Mouse (Mus musculus) midbrain, embryonic 12.5 days (tissue): Measurements from ENCODE around the gene Chsy1. TPM values are rescaled to one million over a fixed set of nuclear protein-coding genes. Genes with fewer than 3 reads are reported as not detected.

ENCODE experiments used
- ATAC-seq: fragments of 200-750 bp; cut with Nextera tagmentation; 2 replicates; pipeline ENCODE4 v1.8.0; 2017; ENCODE audit warnings: low read depth, moderate TSS enrichment, moderate library complexity; ENCODE audit not compliant: low FRiP score
- H3K27ac ChIP-seq: fragments of 300-500 bp; sonication (generic); replicated peaks from 2 replicates; pipeline ENCODE4 v1.5.1; 2016; ENCODE audit warnings: mild to moderate bottlenecking
- H3K27me3 ChIP-seq: fragments of 300-500 bp; sonication (generic); 2 replicates; pipeline ENCODE4 v1.6.1; 2016; ENCODE audit warnings: mild to moderate bottlenecking
- H3K36me3 ChIP-seq: fragments of 300-500 bp; sonication (generic); 2 replicates; pipeline ENCODE4 v1.6.1; 2016
- H3K4me1 ChIP-seq: fragments of 300-500 bp; sonication (generic); 2 replicates; pipeline ENCODE4 v1.6.1; 2016
- H3K4me2 ChIP-seq: fragments of 300-500 bp; sonication (generic); replicated peaks from 2 replicates; pipeline ENCODE4 v1.6.1; 2016; ENCODE audit warnings: mild to moderate bottlenecking, moderate library complexity
- H3K4me3 ChIP-seq: fragments of 300-500 bp; sonication (generic); 2 replicates; pipeline ENCODE4 v1.5.1; 2016; ENCODE audit warnings: mild to moderate bottlenecking
- H3K9ac ChIP-seq: fragments of 300-500 bp; sonication (generic); replicated peaks from 2 replicates; pipeline ENCODE4 v1.6.1; 2016; ENCODE audit warnings: mild to moderate bottlenecking, moderate library complexity
- H3K9me3 ChIP-seq: fragments of 300-500 bp; sonication (generic); 2 replicates; pipeline ENCODE4 v1.6.1; 2016; ENCODE audit warnings: mild to moderate bottlenecking
- WGBS: fragments of 180-500 bp; shearing (Covaris S2); methylation state at CpG from one replicate; pipeline ENCODE4 v1.1.7; 2016; 5-methylcytosine and 5-hydroxymethylcytosine counted together
- polyA plus RNA-seq: library from polyadenylated mRNA; unstranded; fragments of >200 nt; fragmentation: Nextera tagmentation; extraction: Ambion mirVana; gene quantifications from 2 replicates; pipeline ENCODE4 v1.2.1, GENCODE M21; 2016

The Chsy1 gene
- polyA plus RNA-seq, 1 experiment from 2014 or later: 13.2 TPM

DNA sequence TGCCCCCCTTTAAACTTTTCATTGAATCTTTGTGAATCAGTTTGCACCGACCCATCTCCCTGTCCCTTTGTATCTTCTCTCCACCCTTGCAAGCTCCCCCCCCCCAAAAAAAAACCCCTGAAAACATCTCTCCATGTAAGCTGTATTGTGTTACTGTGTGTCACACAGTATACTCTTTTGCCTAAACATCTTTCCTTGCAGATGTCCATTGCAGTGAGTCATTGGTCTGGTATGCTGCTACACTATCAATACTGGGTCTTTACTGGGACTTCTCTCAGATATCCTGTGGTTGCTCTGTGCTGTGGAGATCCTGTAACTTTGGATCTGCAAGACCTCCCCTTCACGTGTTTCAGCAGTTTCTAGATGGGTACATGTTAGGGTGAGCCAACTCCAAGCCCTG, 21.0 kb downstream of the Chsy1 start:
- no peak overlapping the region for H3K9ac ChIP-seq
- ATAC-seq: no peak
- no peaks in the 10 kb centered on the region for H3K27me3 ChIP-seq
- no peak overlapping the region for H3K4me2 ChIP-seq
- H3K27ac ChIP-seq: no peak overlapping the region
- no peaks in the 10 kb centered on the region for H3K9me3 ChIP-seq
- H3K4me3 ChIP-seq: no peak overlapping the region
- peaks cover 21% of the 10 kb centered on the region for H3K4me1 ChIP-seq
- WGBS: 91% methylated on average over 2 of the region's 2 CpGs
- peaks cover 24% of the 10 kb centered on the region for H3K36me3 ChIP-seq

DNA sequence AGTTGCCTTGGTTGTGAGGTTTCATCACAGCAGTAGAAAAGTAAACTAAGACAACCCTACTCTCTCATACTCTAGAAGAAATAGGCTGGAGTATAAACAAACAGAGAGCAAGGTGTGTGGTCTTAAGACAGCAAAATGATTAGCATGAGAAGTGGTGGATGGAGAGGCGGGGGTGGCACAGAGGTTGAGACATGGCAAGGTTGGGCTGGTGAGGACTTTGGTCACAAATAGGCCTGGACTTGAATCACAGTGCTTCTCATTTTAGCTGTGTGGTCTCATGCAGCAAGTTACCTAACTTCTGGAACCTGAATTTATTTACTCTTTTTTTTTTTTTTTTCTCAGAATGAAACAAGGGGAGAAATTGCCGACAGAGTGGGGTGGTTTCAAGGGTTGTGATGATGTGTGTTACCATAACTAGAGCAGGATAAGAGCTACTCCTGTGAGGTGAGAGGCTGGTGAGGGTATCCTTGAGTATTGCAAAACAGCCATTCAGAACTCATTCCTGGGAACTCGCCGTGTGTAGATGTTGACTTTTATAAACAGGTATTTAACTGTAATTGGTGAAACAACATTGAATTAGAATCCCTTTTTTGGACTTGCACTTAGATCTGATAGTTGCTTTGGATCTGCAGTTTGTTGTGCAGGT, 22.6 kb downstream of the Chsy1 start:
- peaks cover 28% of the 10 kb centered on the region for H3K4me1 ChIP-seq
- H3K4me2 ChIP-seq: no peak overlapping the region
- H3K4me3 ChIP-seq: no peak overlapping the region
- H3K27ac ChIP-seq: no peak overlapping the region
- H3K36me3 ChIP-seq: peaks cover 8% of the 10 kb centered on the region; the same call in 1 of the 2 replicates
- no peak overlapping the region for H3K9ac ChIP-seq
- H3K27me3 ChIP-seq: no peaks in the 10 kb centered on the region
- 92% methylated on average over 4 of the region's 4 CpGs for WGBS
- no peaks in the 10 kb centered on the region for H3K9me3 ChIP-seq
- ATAC-seq: no peak

GRCm38 (mm10) chr7:66134154-66134553, 24.8 kb downstream of the Chsy1 start:
- Histone ChIP-seq H3K9ac (no peak overlapping the region), H3K27ac (no peak overlapping the region), H3K4me2 (no peak overlapping the region), H3K9me3 (no peaks in the 10 kb centered on the region), H3K27me3 (no peaks in the 10 kb centered on the region), H3K4me3 (no peak overlapping the region), H3K36me3 (peaks cover 8% of the 10 kb centered on the region; the same call in 1 of the 2 replicates), H3K4me1 (peaks cover 14% of the 10 kb centered on the region)
- 92% methylated on average over 3 of the region's 3 CpGs for WGBS
- ATAC-seq: no peak

- peaks cover 23% of the 10 kb centered on the region for H3K4me1 ChIP-seq
- no peaks in the 10 kb centered on the region for H3K9me3 ChIP-seq
- no peak overlapping the region for H3K4me3 ChIP-seq
- H3K36me3 ChIP-seq: peaks cover 4% of the 10 kb centered on the region; the same call in 1 of the 2 replicates
- H3K4me2 ChIP-seq: no peak overlapping the region
- H3K27ac ChIP-seq: peak overlapping the region; percentile 60
- no peak overlapping the region for H3K9ac ChIP-seq
- H3K27me3 ChIP-seq: no peaks in the 10 kb centered on the region
- WGBS: 82% methylated on average over 3 of the region's 3 CpGs
- no peak for ATAC-seq
Measured at GRCm38 (mm10) chr7:66135644-66136043, 26.3 kb downstream of the Chsy1 start.

GRCm38 (mm10) chr7:66136187-66136586, 26.9 kb downstream of the Chsy1 start:
- peak overlapping the region; percentile 60 for H3K27ac ChIP-seq
- H3K27me3 ChIP-seq: no peaks in the 10 kb centered on the region
- H3K9ac ChIP-seq: no peak overlapping the region
- H3K9me3 ChIP-seq: no peaks in the 10 kb centered on the region
- H3K4me3 ChIP-seq: no peak overlapping the region
- ATAC-seq: no peak
- H3K4me2 ChIP-seq: no peak overlapping the region
- H3K4me1 ChIP-seq: peaks cover 28% of the 10 kb centered on the region
- H3K36me3 ChIP-seq: no peaks in the 10 kb centered on the region

- H3K27ac ChIP-seq: no peak overlapping the region
Measured at GRCm38 (mm10) chr7:66137309-66137708, 28.0 kb downstream of the Chsy1 start.

GRCm38 (mm10) chr7:66138301-66138700, 29.0 kb downstream of the Chsy1 start:
- no peak overlapping the region for H3K4me2 ChIP-seq
- no peaks in the 10 kb centered on the region for H3K9me3 ChIP-seq
- H3K27me3 ChIP-seq: no peaks in the 10 kb centered on the region
- no peaks in the 10 kb centered on the region for H3K36me3 ChIP-seq
- H3K27ac ChIP-seq: no peak overlapping the region
- no peak for ATAC-seq
- no peak overlapping the region for H3K9ac ChIP-seq
- no peak overlapping the region for H3K4me3 ChIP-seq
- WGBS: 80% methylated on average over 4 of the region's 4 CpGs
- peaks cover 31% of the 10 kb centered on the region for H3K4me1 ChIP-seq

More at GRCm38 (mm10) chr7:66137309-66137708, 28.0 kb downstream of the Chsy1 start:
- no peak overlapping the region for H3K4me2 ChIP-seq
- H3K9me3 ChIP-seq: no peaks in the 10 kb centered on the region
- no peaks in the 10 kb centered on the region for H3K27me3 ChIP-seq
- H3K36me3 ChIP-seq: no peaks in the 10 kb centered on the region
- ATAC-seq: no peak
- H3K4me3 ChIP-seq: no peak overlapping the region
- H3K9ac ChIP-seq: no peak overlapping the region
- WGBS: 94% methylated on average over 4 of the region's 4 CpGs
- peaks cover 31% of the 10 kb centered on the region for H3K4me1 ChIP-seq

GRCm38 (mm10) chr7:66138878-66139277, 29.6 kb downstream of the Chsy1 start:
- H3K27ac ChIP-seq: no peak overlapping the region
- ATAC-seq: no peak
- no peaks in the 10 kb centered on the region for H3K36me3 ChIP-seq
- no peak overlapping the region for H3K4me3 ChIP-seq
- no peaks in the 10 kb centered on the region for H3K9me3 ChIP-seq
- H3K4me1 ChIP-seq: peaks cover 31% of the 10 kb centered on the region
- 91% methylated on average over 5 of the region's 5 CpGs for WGBS
- no peaks in the 10 kb centered on the region for H3K27me3 ChIP-seq
- no peak overlapping the region for H3K9ac ChIP-seq
- H3K4me2 ChIP-seq: no peak overlapping the region

DNA sequence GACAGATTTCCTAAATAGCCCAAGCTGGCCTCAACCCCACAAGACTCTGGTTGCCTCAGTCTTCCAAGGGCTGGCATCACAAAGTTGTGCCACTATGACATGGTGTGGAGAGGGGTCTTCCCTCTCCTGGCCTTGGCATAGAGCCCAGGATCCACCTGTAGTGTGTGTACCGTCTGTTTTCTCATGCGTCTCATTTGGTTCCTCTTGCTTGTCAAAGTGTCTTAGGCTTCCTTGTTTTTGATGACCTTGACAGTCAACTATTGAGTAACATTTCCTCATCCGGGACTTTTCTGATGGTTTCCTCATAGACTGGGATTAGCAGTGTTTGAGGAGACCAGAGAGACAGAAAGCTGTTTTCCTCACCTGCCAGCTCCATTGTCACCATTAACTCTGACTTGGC, 30.8 kb downstream of the Chsy1 start:
- Histone ChIP-seq H3K36me3 (no peaks in the 10 kb centered on the region), H3K9ac (no peak overlapping the region), H3K27ac (0 out of 2 replicates have a peak overlapping the region, but pooled peaks have one; percentile 58), H3K4me2 (no peak overlapping the region), H3K9me3 (no peaks in the 10 kb centered on the region), H3K27me3 (no peaks in the 10 kb centered on the region), H3K4me1 (peaks cover 30% of the 10 kb centered on the region), H3K4me3 (no peak overlapping the region)
- 80% methylated on average over 3 of the region's 3 CpGs for WGBS
- no peak for ATAC-seq

DNA sequence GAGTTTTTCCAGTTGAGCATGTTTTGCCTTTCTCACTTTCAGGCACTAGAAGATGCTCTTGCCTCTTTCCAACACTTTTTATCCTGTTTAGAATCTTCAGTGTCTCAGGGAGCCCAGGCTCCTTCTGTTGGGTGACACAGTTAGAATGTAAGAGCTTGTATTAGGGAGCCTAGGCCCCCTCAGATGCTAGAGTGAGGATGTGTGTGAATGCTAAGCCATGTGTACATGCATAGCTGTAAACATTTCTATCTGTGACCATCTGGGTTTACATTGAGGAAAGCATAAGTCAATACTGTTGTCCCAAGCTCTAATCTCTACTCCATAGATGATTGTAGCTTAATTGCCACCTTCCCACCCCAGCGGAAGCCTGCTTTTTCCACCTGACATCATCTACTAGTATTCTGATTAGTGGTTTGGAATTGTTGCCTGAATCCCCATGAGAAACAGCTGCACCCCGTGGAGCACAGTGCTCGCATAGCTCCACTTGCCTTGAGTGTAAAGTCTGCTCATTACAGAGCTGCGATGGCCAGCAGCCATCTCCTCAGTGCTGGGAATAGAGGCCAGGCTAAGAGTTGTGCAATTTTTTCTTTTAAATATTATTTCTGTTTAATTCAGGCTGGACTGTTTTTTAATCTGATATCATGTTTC, 31.7 kb downstream of the Chsy1 start:
- no peaks in the 10 kb centered on the region for H3K9me3 ChIP-seq
- H3K4me2 ChIP-seq: no peak overlapping the region
- peak overlapping the region; percentile 58 for H3K27ac ChIP-seq
- no peaks in the 10 kb centered on the region for H3K27me3 ChIP-seq
- H3K4me3 ChIP-seq: no peak overlapping the region
- H3K9ac ChIP-seq: no peak overlapping the region
- peaks cover 22% of the 10 kb centered on the region for H3K4me1 ChIP-seq
- peak; percentile 66; the same call in 1 of the 2 replicates for ATAC-seq
- H3K36me3 ChIP-seq: no peaks in the 10 kb centered on the region
- WGBS: 61% methylated on average over 4 of the region's 4 CpGs

- 83% methylated on average over 7 of the region's 7 CpGs for WGBS
- ATAC-seq: no peak
- H3K4me1 ChIP-seq: peaks cover 17% of the 10 kb centered on the region
- no peak overlapping the region for H3K27ac ChIP-seq
- no peaks in the 10 kb centered on the region for H3K27me3 ChIP-seq
- H3K9ac ChIP-seq: no peak overlapping the region
- H3K4me3 ChIP-seq: no peak overlapping the region
- H3K4me2 ChIP-seq: no peak overlapping the region
- H3K36me3 ChIP-seq: no peaks in the 10 kb centered on the region
- no peaks in the 10 kb centered on the region for H3K9me3 ChIP-seq
Measured at GRCm38 (mm10) chr7:66142514-66142913, 33.2 kb downstream of the Chsy1 start.

GRCm38 (mm10) chr7:66144543-66144942, 35.2 kb downstream of the Chsy1 start:
- Histone ChIP-seq H3K4me1 (peaks cover 17% of the 10 kb centered on the region), H3K27ac (no peak overlapping the region), H3K27me3 (no peaks in the 10 kb centered on the region), H3K36me3 (no peaks in the 10 kb centered on the region), H3K9ac (no peak overlapping the region), H3K4me3 (no peak overlapping the region), H3K9me3 (no peaks in the 10 kb centered on the region), H3K4me2 (no peak overlapping the region)
- WGBS: 98% methylated on average over 2 of the region's 2 CpGs
- no peak for ATAC-seq
